Mouse (Mus musculus) liver, embryonic 15.5 days (tissue): Measurements from ENCODE around the gene Kcnj10. TPM values are rescaled to one million over a fixed set of nuclear protein-coding genes. Genes with fewer than 3 reads are reported as not detected.

Source experiments
- ATAC-seq: fragments of 200-750 bp; cut with Nextera tagmentation; 2 replicates; pipeline ENCODE4 v1.8.0; 2017; ENCODE audit warnings: moderate number of reproducible peaks, mild to moderate bottlenecking, moderate library complexity; ENCODE audit not compliant: insufficient read depth
- H3K27ac ChIP-seq: fragments of 300-500 bp; sonication (generic); replicated peaks from 2 replicates; pipeline ENCODE4 v1.5.1; 2015; ENCODE audit warnings: mild to moderate bottlenecking, inconsistent platforms
- H3K27me3 ChIP-seq: fragments of 300-500 bp; sonication (generic); 2 replicates; pipeline ENCODE4 v1.6.1; 2015; ENCODE audit warnings: mild to moderate bottlenecking, inconsistent platforms
- H3K36me3 ChIP-seq: fragments of 300-500 bp; sonication (generic); replicated peaks from 2 replicates; pipeline ENCODE4 v1.6.1; 2015; ENCODE audit warnings: moderate library complexity, mild to moderate bottlenecking, inconsistent platforms
- H3K4me1 ChIP-seq: fragments of 300-500 bp; sonication (generic); replicated peaks from 2 replicates; pipeline ENCODE4 v1.6.1; 2015; ENCODE audit warnings: inconsistent platforms
- H3K4me2 ChIP-seq: fragments of 300-500 bp; sonication (generic); 2 replicates; pipeline ENCODE4 v1.6.1; 2015; ENCODE audit warnings: moderate library complexity, mild to moderate bottlenecking, inconsistent platforms
- H3K4me3 ChIP-seq: fragments of 300-500 bp; sonication (generic); replicated peaks from 2 replicates; pipeline ENCODE4 v1.5.1; 2015; ENCODE audit warnings: mild to moderate bottlenecking, inconsistent platforms
- H3K9ac ChIP-seq: fragments of 300-500 bp; sonication (generic); 2 replicates; pipeline ENCODE4 v1.6.1; 2015; ENCODE audit warnings: moderate library complexity, mild to moderate bottlenecking, inconsistent platforms
- H3K9me3 ChIP-seq: fragments of 300-500 bp; sonication (generic); replicated peaks from 2 replicates; pipeline ENCODE4 v1.6.1; 2016; ENCODE audit warnings: inconsistent platforms
- WGBS: fragments of 180-500 bp; shearing (Covaris S2); methylation state at CpG from one replicate; pipeline ENCODE4 v1.1.7; 2015; ENCODE audit warnings: mixed read lengths; ENCODE audit not compliant: insufficient replicate concordance; 5-methylcytosine and 5-hydroxymethylcytosine counted together
- polyA plus RNA-seq: library from polyadenylated mRNA; unstranded; fragments of >200 nt; fragmentation: Nextera tagmentation; extraction: Ambion mirVana; gene quantifications from 2 replicates; pipeline ENCODE4 v1.2.1, GENCODE M21; 2015

Kcnj10 gene
- polyA plus RNA-seq, 1 experiment from 2014 or later: 0.09 TPM

GRCm38 (mm10) chr1:172304443-172304842 is 36.6 kb upstream of the Kcnj10 start:
- peak; percentile 63 for ATAC-seq
- Histone ChIP-seq H3K36me3 (no peaks in the 10 kb centered on the region), H3K4me2 (peak overlapping the region; percentile 23; the same call in 1 of the 2 replicates), H3K27ac (no peak overlapping the region), H3K27me3 (peaks cover 40% of the 10 kb centered on the region), H3K4me1 (peaks cover 38% of the 10 kb centered on the region), H3K4me3 (no peak overlapping the region), H3K9me3 (no peaks in the 10 kb centered on the region), H3K9ac (no peak overlapping the region)
- 12% methylated on average over 6 of the region's 6 CpGs for WGBS

GRCm38 (mm10) chr1:172305153-172305552 is 35.9 kb upstream of the Kcnj10 start:
- H3K9ac ChIP-seq: no peak overlapping the region
- no peak overlapping the region for H3K4me3 ChIP-seq
- H3K36me3 ChIP-seq: no peaks in the 10 kb centered on the region
- peaks cover 45% of the 10 kb centered on the region for H3K4me1 ChIP-seq
- peaks cover 33% of the 10 kb centered on the region for H3K27me3 ChIP-seq
- H3K27ac ChIP-seq: no peak overlapping the region
- H3K4me2 ChIP-seq: no peak overlapping the region
- 28% methylated on average over 2 of the region's 2 CpGs for WGBS
- ATAC-seq: no peak
- H3K9me3 ChIP-seq: no peaks in the 10 kb centered on the region

GRCm38 (mm10) chr1:172305635-172306034 is 35.4 kb upstream of the Kcnj10 start:
- WGBS: 40% methylated on average over 3 of the region's 3 CpGs
- Histone ChIP-seq H3K27ac (no peak overlapping the region), H3K4me3 (no peak overlapping the region), H3K9ac (no peak overlapping the region), H3K4me1 (peaks cover 50% of the 10 kb centered on the region), H3K9me3 (no peaks in the 10 kb centered on the region), H3K27me3 (peaks cover 31% of the 10 kb centered on the region; the same call in 1 of the 2 replicates), H3K36me3 (no peaks in the 10 kb centered on the region), H3K4me2 (no peak overlapping the region)
- no peak for ATAC-seq

GRCm38 (mm10) chr1:172306196-172306595 is 34.8 kb upstream of the Kcnj10 start:
- no peak overlapping the region for H3K9ac ChIP-seq
- H3K27me3 ChIP-seq: peaks cover 26% of the 10 kb centered on the region; the same call in 1 of the 2 replicates
- H3K36me3 ChIP-seq: no peaks in the 10 kb centered on the region
- WGBS: 12% methylated on average over 4 of the region's 4 CpGs
- peaks cover 55% of the 10 kb centered on the region for H3K4me1 ChIP-seq
- ATAC-seq: no peak
- no peak overlapping the region for H3K4me3 ChIP-seq
- H3K27ac ChIP-seq: no peak overlapping the region
- no peak overlapping the region for H3K4me2 ChIP-seq
- H3K9me3 ChIP-seq: no peaks in the 10 kb centered on the region

- Histone ChIP-seq H3K27ac (no peak overlapping the region), H3K9me3 (no peaks in the 10 kb centered on the region), H3K27me3 (peaks cover 23% of the 10 kb centered on the region; the same call in 1 of the 2 replicates), H3K36me3 (no peaks in the 10 kb centered on the region), H3K4me2 (no peak overlapping the region), H3K4me3 (no peak overlapping the region), H3K4me1 (peaks cover 62% of the 10 kb centered on the region), H3K9ac (no peak overlapping the region)
- 63% methylated on average over 6 of the region's 6 CpGs for WGBS
- no peak for ATAC-seq
These were observed 34.1 kb upstream of the Kcnj10 start for GRCm38 (mm10) chr1:172306885-172307284.

- H3K27ac ChIP-seq: peak overlapping the region; percentile 45
- ATAC-seq: no peak
- 66% methylated on average over 10 of the region's 10 CpGs for WGBS
- no peak overlapping the region for H3K4me3 ChIP-seq
- H3K4me1 ChIP-seq: peaks cover 63% of the 10 kb centered on the region
- peaks cover 19% of the 10 kb centered on the region; the same call in 1 of the 2 replicates for H3K27me3 ChIP-seq
- no peaks in the 10 kb centered on the region for H3K9me3 ChIP-seq
- no peak overlapping the region for H3K4me2 ChIP-seq
- H3K9ac ChIP-seq: no peak overlapping the region
- H3K36me3 ChIP-seq: no peaks in the 10 kb centered on the region
These were observed 33.1 kb upstream of the Kcnj10 start for GRCm38 (mm10) chr1:172307936-172308335.

- H3K9me3 ChIP-seq: no peaks in the 10 kb centered on the region
- H3K4me3 ChIP-seq: no peak overlapping the region
- H3K4me1 ChIP-seq: peaks cover 65% of the 10 kb centered on the region
- H3K27ac ChIP-seq: peak overlapping the region; percentile 45; the same call in 1 of the 2 replicates
- ATAC-seq: no peak
- no peaks in the 10 kb centered on the region for H3K36me3 ChIP-seq
- no peak overlapping the region for H3K9ac ChIP-seq
- H3K27me3 ChIP-seq: peaks cover 14% of the 10 kb centered on the region; the same call in 1 of the 2 replicates
- no peak overlapping the region for H3K4me2 ChIP-seq
- 75% methylated on average over 1 of the region's 1 CpGs for WGBS
These were observed 32.6 kb upstream of the Kcnj10 start for GRCm38 (mm10) chr1:172308409-172308808.

GRCm38 (mm10) chr1:172309699-172310398 is 31.2 kb upstream of the Kcnj10 start:
- peak; percentile 35 for ATAC-seq
- Histone ChIP-seq H3K36me3 (no peaks in the 10 kb centered on the region), H3K9ac (peak overlapping the region; percentile 54), H3K9me3 (no peaks in the 10 kb centered on the region), H3K27me3 (0 out of 2 replicates have a peak, but pooled peaks cover 4% of the 10 kb centered on the region), H3K4me3 (peak overlapping the region; percentile 43), H3K4me2 (peak overlapping the region; percentile 82), H3K27ac (peak overlapping the region; percentile 85; the same call in 1 of the 2 replicates), H3K4me1 (peaks cover 63% of the 10 kb centered on the region)
- WGBS: under 1% methylated on average over 14 of the region's 14 CpGs

- Histone ChIP-seq H3K9ac (peak overlapping the region; percentile 57), H3K36me3 (no peaks in the 10 kb centered on the region), H3K4me3 (peak overlapping the region; percentile 75), H3K9me3 (no peaks in the 10 kb centered on the region), H3K27me3 (no peaks in the 10 kb centered on the region), H3K4me2 (peak overlapping the region; percentile 90), H3K4me1 (peaks cover 50% of the 10 kb centered on the region), H3K27ac (peak overlapping the region; percentile 85)
- ATAC-seq: peak; percentile 31
- under 1% methylated on average over 23 of the region's 23 CpGs for WGBS
These were observed 29.6 kb upstream of the Kcnj10 start for GRCm38 (mm10) chr1:172311248-172311906.

GRCm38 (mm10) chr1:172311921-172312767 is 28.9 kb upstream of the Kcnj10 start:
- under 1% methylated on average over 45 of the region's 55 CpGs for WGBS
- H3K36me3 ChIP-seq: 0 out of 2 replicates have a peak, but pooled peaks cover 2% of the 10 kb centered on the region
- no peaks in the 10 kb centered on the region for H3K27me3 ChIP-seq
- peak overlapping the region; percentile 79 for H3K9ac ChIP-seq
- H3K4me3 ChIP-seq: peak overlapping the region; percentile 75
- H3K9me3 ChIP-seq: no peaks in the 10 kb centered on the region
- H3K4me1 ChIP-seq: peaks cover 50% of the 10 kb centered on the region
- peak overlapping the region; percentile 90 for H3K4me2 ChIP-seq
- peak overlapping the region; percentile 85 for H3K27ac ChIP-seq
- peak; percentile 86 for ATAC-seq
